Mouse (Mus musculus): ENCODE results near the gene Cfap20. TPM values are rescaled to one million over a fixed set of nuclear protein-coding genes. Genes with fewer than 3 reads are reported as not detected.

Cfap20 gene
- polyA plus RNA-seq, 1 experiment from 2014 or later: 128 TPM

DNA sequence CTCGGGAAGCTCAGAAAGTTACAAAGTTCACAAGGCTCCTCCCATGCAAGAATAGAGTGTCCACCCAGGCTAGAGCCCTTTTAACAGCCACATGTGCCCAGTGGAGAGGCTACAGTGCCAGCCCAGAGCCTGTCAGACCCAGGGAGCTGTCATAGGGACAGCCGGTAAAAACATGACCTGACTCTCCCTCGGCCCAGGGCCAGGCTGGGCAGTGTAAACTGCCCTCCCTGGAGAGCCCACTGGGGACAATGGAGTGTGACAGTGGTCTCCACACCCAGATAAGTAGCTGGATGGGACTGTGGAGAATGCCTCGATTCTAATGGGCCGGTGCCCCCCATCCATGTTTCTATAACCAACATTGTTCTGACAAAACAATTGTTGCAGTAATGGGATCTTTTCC, 25.2 kb downstream of the Cfap20 start:
- Histone ChIP-seq H3K27ac (replicated peaks) (no peak overlapping the region), H3K9me3 (no peaks in the 10 kb centered on the region), H3K36me3 (no peaks in the 10 kb centered on the region), H3K4me3 (no peak overlapping the region), H3K4me1 (peaks cover 3% of the 10 kb centered on the region; the same call in 1 of the 2 replicates), H3K27me3 (no peaks in the 10 kb centered on the region), H3K9ac (replicated peaks) (no peak overlapping the region), H3K4me2 (replicated peaks) (no peak overlapping the region)
- 83% methylated on average over 5 of the region's 5 CpGs for WGBS
- no peak for ATAC-seq (ENCODE audit: low FRiP score, low read depth)

DNA sequence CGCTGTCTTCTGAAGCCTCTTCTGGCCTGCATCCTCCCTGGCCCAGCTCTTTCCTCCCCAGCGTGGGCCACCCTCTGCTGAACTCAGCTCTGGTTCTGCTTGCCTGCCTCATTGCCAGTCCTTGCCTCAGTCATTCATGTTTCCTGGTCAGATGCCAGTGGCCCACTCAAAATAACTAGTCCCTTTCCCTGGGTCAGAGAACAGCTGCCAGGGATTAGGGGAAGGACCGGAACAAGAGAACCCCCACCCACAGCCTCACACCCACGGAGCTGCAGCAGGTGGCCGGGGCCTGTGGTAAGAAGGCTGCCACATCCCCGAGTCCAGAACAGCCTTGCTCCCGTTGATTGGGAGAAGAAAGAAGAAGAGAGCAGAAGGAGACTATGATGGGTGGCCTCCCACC, 33.6 kb downstream of the Cfap20 start:
- H3K27me3 ChIP-seq: no peaks in the 10 kb centered on the region
- no peak overlapping the region for H3K9ac ChIP-seq (replicated peaks)
- 82% methylated on average over 7 of the region's 7 CpGs for WGBS
- no peak overlapping the region for H3K4me2 ChIP-seq (replicated peaks)
- no peak overlapping the region for H3K27ac ChIP-seq (replicated peaks)
- H3K4me3 ChIP-seq: no peak overlapping the region
- no peak for ATAC-seq (ENCODE audit: low FRiP score, low read depth)
- H3K36me3 ChIP-seq: no peaks in the 10 kb centered on the region
- peaks cover 9% of the 10 kb centered on the region; the same call in 1 of the 2 replicates for H3K4me1 ChIP-seq
- no peaks in the 10 kb centered on the region for H3K9me3 ChIP-seq

DNA sequence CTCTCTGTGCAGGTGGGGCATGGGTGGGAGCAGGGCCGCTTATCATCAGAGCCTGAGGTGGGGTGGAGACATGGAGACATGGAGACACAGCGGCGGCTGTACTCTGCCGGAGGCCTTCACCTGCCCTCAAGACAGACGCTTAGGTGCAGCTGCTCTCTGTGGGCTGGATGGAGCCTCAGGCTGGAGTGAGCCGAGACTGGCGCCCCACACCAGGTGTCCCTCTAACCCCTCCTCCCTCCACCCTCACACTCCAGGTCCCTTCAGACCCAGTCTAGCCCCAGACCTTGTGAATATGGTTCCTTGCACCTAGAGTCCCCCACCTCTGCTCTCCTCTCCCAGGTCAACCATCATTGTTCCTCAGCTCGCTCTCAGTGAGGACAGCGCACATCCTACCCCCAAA, 35.5 kb downstream of the Cfap20 start:
- Histone ChIP-seq H3K9ac (replicated peaks) (no peak overlapping the region), H3K4me1 (peaks cover 15% of the 10 kb centered on the region; the same call in 1 of the 2 replicates), H3K27ac (replicated peaks) (no peak overlapping the region), H3K36me3 (no peaks in the 10 kb centered on the region), H3K9me3 (no peaks in the 10 kb centered on the region), H3K4me3 (no peak overlapping the region), H3K27me3 (no peaks in the 10 kb centered on the region), H3K4me2 (replicated peaks) (no peak overlapping the region)
- WGBS: 86% methylated on average over 5 of the region's 9 CpGs
- no peak for ATAC-seq (ENCODE audit: low FRiP score, low read depth)

DNA sequence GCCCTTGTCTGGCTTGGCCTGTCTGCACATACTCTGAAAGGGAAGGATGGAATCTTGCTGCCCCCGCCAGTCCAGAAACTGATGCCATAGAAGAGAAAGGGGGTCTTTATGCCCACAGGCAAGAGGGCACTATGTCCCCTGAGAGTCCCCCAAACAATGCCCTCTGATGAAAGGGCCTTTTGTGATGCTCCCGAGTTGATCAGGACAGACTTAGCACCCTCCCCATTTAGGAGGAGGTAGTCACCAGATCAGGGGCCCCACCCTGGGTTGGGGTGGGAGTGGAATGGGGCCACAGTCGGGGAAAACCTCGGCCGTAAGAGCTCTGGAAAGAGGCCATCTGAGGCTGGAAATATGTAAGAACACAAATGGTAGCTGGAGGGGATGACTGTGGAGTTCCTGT, 37.5 kb downstream of the Cfap20 start:
- H3K36me3 ChIP-seq: no peaks in the 10 kb centered on the region
- H3K4me3 ChIP-seq: no peak overlapping the region
- peaks cover 15% of the 10 kb centered on the region; the same call in 1 of the 2 replicates for H3K4me1 ChIP-seq
- H3K9me3 ChIP-seq: no peaks in the 10 kb centered on the region
- no peak overlapping the region for H3K9ac ChIP-seq (replicated peaks)
- H3K4me2 ChIP-seq (replicated peaks): no peak overlapping the region
- H3K27me3 ChIP-seq: no peaks in the 10 kb centered on the region
- WGBS: 43% methylated on average over 5 of the region's 5 CpGs
- ATAC-seq (ENCODE audit: low FRiP score, low read depth): no peak
- H3K27ac ChIP-seq (replicated peaks): no peak overlapping the region; the same call in 1 of the 2 replicates

DNA sequence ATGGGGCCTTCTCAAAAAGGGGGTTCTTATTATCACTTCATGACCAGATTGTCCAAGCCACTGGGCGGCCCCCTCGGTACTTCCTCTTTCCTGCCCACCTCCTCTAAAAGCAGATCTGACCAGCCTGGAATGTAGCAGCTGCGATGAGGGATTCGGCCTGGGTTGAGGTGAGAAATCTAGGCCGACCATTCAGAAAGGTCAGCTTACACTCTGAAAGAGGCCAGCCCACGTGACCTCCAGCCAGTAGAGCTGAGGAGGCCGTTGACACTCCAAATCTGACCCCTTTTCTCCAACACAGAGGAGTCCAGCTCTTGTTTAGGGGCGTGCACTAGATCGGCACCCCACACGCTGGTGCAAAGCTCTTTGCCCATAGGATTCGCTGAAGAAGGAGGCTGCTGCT, 37.9 kb downstream of the Cfap20 start:
- H3K4me2 ChIP-seq (replicated peaks): no peak overlapping the region
- H3K9me3 ChIP-seq: no peaks in the 10 kb centered on the region
- no peak overlapping the region for H3K27ac ChIP-seq (replicated peaks)
- no peak overlapping the region for H3K4me3 ChIP-seq
- H3K27me3 ChIP-seq: no peaks in the 10 kb centered on the region
- H3K36me3 ChIP-seq: no peaks in the 10 kb centered on the region
- 70% methylated on average over 11 of the region's 11 CpGs for WGBS
- ATAC-seq (ENCODE audit: low FRiP score, low read depth): no peak
- no peak overlapping the region for H3K9ac ChIP-seq (replicated peaks)
- H3K4me1 ChIP-seq: peaks cover 15% of the 10 kb centered on the region; the same call in 1 of the 2 replicates

DNA sequence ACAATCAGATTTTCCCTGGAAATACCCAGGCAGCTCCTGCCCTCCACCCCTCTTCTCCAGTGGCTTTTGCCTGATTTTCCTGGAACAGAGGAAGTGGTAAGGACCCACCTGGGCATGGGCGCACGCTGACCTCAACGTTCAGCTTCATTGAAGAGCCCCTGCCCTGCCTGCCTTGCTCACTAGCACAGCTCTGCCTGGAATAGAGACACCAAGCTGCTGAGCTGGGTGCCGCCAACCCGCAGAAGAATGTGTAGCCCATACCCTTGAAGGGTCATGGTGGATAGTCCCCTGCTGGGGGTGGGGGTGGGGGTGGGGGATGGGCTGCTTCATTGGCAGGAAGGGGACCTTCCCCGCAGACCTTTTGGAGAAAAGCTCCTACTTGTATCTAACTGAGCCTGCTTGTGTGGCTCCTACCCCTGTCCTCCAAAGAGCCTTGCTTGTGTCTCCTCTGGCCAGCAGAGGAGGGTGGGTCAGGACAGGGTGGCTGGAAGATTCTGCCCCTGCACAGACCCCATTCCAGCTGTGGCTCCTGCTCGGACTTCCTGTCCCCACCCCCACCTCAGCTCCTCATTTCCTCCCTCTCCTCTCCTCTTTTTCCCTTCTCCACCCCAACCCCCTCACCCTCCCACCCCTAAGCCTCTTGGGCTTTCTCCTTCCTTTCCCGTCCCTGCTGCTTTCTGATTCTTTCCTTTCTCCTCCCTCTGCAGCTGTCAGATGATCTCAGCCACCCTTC, 39.3 kb downstream of the Cfap20 start:
- H3K4me3 ChIP-seq: no peak overlapping the region
- peaks cover 15% of the 10 kb centered on the region; the same call in 1 of the 2 replicates for H3K4me1 ChIP-seq
- no peaks in the 10 kb centered on the region for H3K36me3 ChIP-seq
- 44% methylated on average over 7 of the region's 8 CpGs for WGBS
- H3K27ac ChIP-seq (replicated peaks): no peak overlapping the region
- no peaks in the 10 kb centered on the region for H3K9me3 ChIP-seq
- no peak overlapping the region for H3K4me2 ChIP-seq (replicated peaks)
- H3K9ac ChIP-seq (replicated peaks): no peak overlapping the region
- H3K27me3 ChIP-seq: no peaks in the 10 kb centered on the region
- ATAC-seq (ENCODE audit: low FRiP score, low read depth): no peak

DNA sequence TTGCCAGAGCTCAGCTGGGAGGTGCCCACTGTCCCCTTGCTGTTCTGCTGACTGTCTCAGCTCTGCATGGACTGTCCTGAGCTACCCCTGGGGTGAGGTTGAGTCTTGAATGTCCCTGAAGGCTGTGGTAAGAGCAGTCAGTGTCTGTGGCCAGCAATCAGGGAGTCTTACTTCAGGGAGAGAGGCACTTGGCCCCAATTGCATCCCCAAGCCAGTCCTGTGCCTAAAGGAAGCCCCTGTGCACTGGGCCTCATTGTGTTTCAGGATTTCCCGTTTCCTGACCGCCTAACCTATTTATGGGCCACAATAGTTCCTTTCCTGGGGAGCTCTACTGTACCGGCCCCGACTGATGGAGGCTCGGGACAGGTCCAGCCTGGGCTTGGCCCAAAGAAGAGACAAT, 42.1 kb downstream of the Cfap20 start:
- Histone ChIP-seq H3K27me3 (no peaks in the 10 kb centered on the region), H3K4me1 (peaks cover 15% of the 10 kb centered on the region; the same call in 1 of the 2 replicates), H3K9ac (replicated peaks) (no peak overlapping the region), H3K36me3 (no peaks in the 10 kb centered on the region), H3K9me3 (no peaks in the 10 kb centered on the region), H3K27ac (replicated peaks) (no peak overlapping the region), H3K4me3 (no peak overlapping the region), H3K4me2 (replicated peaks) (no peak overlapping the region)
- WGBS: 82% methylated on average over 5 of the region's 5 CpGs
- ATAC-seq (ENCODE audit: low FRiP score, low read depth): no peak

DNA sequence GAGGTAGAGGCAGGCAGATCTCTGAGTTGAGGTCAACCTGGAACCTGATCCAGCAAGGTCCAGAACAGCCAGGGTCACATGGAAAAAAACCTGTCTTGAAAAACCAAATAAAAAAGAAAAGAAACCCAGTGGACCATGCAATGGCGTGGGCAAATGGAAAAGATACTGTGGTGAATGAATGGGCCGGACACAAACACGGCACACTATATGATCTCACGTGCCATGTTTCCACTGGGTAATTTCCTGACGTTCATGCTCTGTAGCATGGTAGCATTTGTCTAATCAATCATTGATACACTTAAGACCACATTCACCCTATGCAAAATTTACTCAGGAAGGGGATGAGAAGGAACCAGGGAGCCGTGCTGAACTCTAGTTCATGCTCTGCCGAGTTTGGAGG, 43.6 kb downstream of the Cfap20 start:
- Histone ChIP-seq H3K4me3 (no peak overlapping the region), H3K9me3 (no peaks in the 10 kb centered on the region), H3K36me3 (no peaks in the 10 kb centered on the region), H3K4me2 (replicated peaks) (no peak overlapping the region), H3K4me1 (peaks cover 7% of the 10 kb centered on the region; the same call in 1 of the 2 replicates), H3K27ac (replicated peaks) (no peak overlapping the region), H3K9ac (replicated peaks) (no peak overlapping the region), H3K27me3 (no peaks in the 10 kb centered on the region)
- ATAC-seq (ENCODE audit: low FRiP score, low read depth): no peak
- WGBS: 85% methylated on average over 7 of the region's 7 CpGs

DNA sequence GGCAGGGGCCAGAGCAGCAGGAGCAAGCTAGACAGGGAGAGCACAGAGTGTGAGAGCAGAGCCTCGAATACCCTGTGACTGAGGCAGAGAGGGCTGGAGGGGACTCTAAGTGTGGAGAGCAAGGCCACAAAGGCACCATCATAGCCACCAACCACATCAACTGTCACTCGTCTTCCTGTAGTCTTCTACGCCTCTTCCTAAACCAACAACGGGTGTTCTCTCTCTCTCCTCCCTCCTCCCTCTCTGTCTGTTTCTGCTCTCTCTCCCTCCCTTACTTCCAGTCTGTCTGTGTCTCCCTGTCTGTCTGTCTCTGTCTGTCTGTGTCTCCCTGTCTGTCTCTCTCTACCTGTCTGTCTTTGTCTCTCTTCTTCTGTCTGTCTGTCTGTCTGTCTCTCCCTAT, 44.4 kb downstream of the Cfap20 start:
- Histone ChIP-seq H3K4me3 (no peak overlapping the region), H3K36me3 (no peaks in the 10 kb centered on the region), H3K9me3 (0 out of 2 replicates have a peak, but pooled peaks cover 2% of the 10 kb centered on the region), H3K4me1 (peaks cover 2% of the 10 kb centered on the region; the same call in 1 of the 2 replicates), H3K27me3 (no peaks in the 10 kb centered on the region), H3K4me2 (replicated peaks) (no peak overlapping the region), H3K27ac (replicated peaks) (no peak overlapping the region), H3K9ac (replicated peaks) (no peak overlapping the region)
- 81% methylated on average over 4 of the region's 4 CpGs for WGBS
- no peak for ATAC-seq (ENCODE audit: low FRiP score, low read depth)

DNA sequence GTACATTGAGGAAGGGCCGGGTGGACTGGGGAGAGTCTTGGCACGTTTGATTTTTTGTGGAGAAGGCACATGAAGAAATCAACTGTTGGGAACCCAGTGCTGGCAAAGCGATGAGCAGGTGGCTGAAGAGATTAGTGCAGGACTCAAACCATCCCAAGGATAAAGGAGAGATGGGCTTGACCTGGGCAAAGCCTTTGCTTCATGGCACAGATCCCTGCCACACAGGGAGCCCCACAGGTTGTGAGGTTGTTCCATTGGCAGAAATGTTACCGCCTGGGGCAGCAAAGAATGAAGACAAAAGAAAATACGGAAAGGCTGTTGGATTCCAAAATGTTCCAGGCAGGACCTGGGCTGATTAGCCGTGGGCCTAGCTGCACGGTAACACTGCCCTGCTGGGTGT, 46.7 kb downstream of the Cfap20 start:
- H3K9me3 ChIP-seq: 0 out of 2 replicates have a peak, but pooled peaks cover 4% of the 10 kb centered on the region
- no peaks in the 10 kb centered on the region for H3K4me1 ChIP-seq
- WGBS: 78% methylated on average over 7 of the region's 7 CpGs
- no peaks in the 10 kb centered on the region for H3K27me3 ChIP-seq
- no peak overlapping the region for H3K4me3 ChIP-seq
- no peak for ATAC-seq (ENCODE audit: low FRiP score, low read depth)
- no peaks in the 10 kb centered on the region for H3K36me3 ChIP-seq
- no peak overlapping the region for H3K4me2 ChIP-seq (replicated peaks)
- H3K9ac ChIP-seq (replicated peaks): no peak overlapping the region
- no peak overlapping the region for H3K27ac ChIP-seq (replicated peaks)

DNA sequence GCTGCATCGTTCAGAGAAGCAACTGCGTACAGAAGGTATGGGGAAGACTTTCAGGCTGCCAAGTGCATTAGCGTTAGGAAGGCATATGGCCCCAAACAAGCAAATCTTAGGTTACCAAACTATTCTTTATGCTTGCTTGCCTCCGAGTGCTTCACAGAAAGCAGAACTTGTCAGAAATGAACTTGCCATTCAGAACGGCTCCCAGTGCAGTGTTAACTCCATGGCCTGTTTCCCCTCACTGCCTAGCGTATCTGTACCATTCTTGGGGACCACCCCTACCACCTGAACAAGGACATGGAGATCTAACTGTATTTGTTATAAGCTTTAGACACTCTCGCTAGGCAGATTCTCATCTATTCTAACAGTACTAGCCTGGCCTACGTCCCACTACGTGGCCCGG, 47.4 kb downstream of the Cfap20 start:
- H3K36me3 ChIP-seq: no peaks in the 10 kb centered on the region
- H3K27me3 ChIP-seq: no peaks in the 10 kb centered on the region
- no peak overlapping the region for H3K27ac ChIP-seq (replicated peaks)
- 0 out of 2 replicates have a peak, but pooled peaks cover 4% of the 10 kb centered on the region for H3K9me3 ChIP-seq
- H3K4me2 ChIP-seq (replicated peaks): no peak overlapping the region
- 93% methylated on average over 10 of the region's 10 CpGs for WGBS
- H3K9ac ChIP-seq (replicated peaks): no peak overlapping the region
- no peak for ATAC-seq (ENCODE audit: low FRiP score, low read depth)
- H3K4me3 ChIP-seq: no peak overlapping the region
- no peaks in the 10 kb centered on the region for H3K4me1 ChIP-seq

DNA sequence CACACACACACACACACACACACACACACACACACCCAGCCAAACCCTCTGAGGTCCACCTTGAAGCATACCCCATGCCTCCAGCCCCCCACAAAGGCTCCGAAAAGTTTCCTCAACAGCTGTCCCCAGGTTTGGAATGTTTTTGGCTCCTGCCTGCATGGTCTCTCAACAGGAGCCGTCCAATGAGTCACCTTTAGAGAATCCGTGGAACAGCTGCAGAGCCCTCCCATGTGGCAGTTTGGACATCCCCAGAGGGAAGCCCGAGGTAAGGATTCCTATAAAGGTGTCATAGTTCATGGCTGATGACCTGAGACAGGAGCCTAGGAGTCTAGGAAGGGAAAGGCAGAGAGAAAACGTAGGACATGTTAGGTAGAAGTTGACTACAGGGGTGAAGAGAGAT, 48.6 kb downstream of the Cfap20 start:
- Histone ChIP-seq H3K27me3 (no peaks in the 10 kb centered on the region; the same call in 1 of the 2 replicates), H3K9me3 (0 out of 2 replicates have a peak, but pooled peaks cover 4% of the 10 kb centered on the region), H3K9ac (replicated peaks) (no peak overlapping the region), H3K4me1 (no peaks in the 10 kb centered on the region), H3K36me3 (no peaks in the 10 kb centered on the region), H3K27ac (replicated peaks) (no peak overlapping the region), H3K4me2 (replicated peaks) (no peak overlapping the region), H3K4me3 (no peak overlapping the region)
- 75% methylated on average over 5 of the region's 5 CpGs for WGBS
- ATAC-seq (ENCODE audit: low FRiP score, low read depth): no peak

Data from midbrain, embryonic 12.5 days (tissue).